In the genomic region with DNA sequence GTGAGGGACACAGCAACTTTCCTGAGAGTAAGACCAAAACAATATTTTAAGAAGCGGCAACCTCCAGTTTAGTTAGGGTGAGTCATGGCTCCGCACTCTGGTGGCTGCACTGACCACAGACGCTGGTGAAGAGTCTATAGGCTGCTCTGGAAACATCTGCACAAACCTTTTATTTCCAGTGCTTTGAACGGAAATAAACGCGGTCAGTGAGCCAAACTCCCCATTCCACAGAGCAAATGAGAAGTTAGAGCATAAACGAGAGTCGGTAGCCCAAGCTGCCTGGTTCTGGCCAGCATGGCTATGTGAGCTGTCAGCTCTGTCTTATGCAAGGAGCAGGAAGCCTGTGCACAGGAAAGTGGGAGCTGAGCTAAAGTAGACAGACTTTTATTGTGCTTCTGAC, we compare ENCODE assay signal across 9 mouse cellular contexts. TPM values are rescaled to one million over a fixed set of nuclear protein-coding genes. Genes with fewer than 3 reads are reported as not detected.
DNase-seq lines count a peak whose midpoint lies in the region; ATAC-seq lines count a peak whose summit lies in the region.
"Had no signal": no experiment of that assay in that cellular context is flagged by ENCODE, and none has a peak within 500 bp of the region (broad histone marks: within the 10 kb centered on the region; RNA-seq: fewer than 3 reads in every experiment).

No protein-coding gene starts in this region.

- H3K9me3 ChIP-seq in liver, embryonic 15.5 days (replicated peaks), result no peaks in the 10 kb centered on the region
- H3K9me3 ChIP-seq in forebrain, embryonic 13.5 days (replicated peaks), result no peaks in the 10 kb centered on the region
- no peaks in the 10 kb centered on the region for H3K9me3 ChIP-seq in hindbrain, embryonic 13.5 days
- H3K9me3 ChIP-seq: neural tube, embryonic 12.5 days had no signal

- no peak overlapping the region for H3K4me3 ChIP-seq in liver, embryonic 15.5 days (replicated peaks)
- H3K4me3 ChIP-seq in forebrain, embryonic 13.5 days, result no peak overlapping the region
- H3K4me3 ChIP-seq in hindbrain, embryonic 13.5 days, result no peak overlapping the region
- H3K4me3 ChIP-seq: layer of hippocampus, adult 2 months; neural tube, embryonic 12.5 days had no signal

- DNase-seq in 416B (ENCODE audit: low read depth) (peak; percentile 93), NIH3T3 (ENCODE audit: low read depth) (peak; percentile 55)
- peak; percentile 12 to 26 for DNase-seq in heart, postnatal 10 days
- DNase-seq in urinary bladder, adult 18-20 months (ENCODE audit: low spot score in 2 of 2), result no peak

- peaks cover 7% of the 10 kb centered on the region; the same call in 1 of the 2 replicates for H3K4me1 ChIP-seq in liver, embryonic 15.5 days (replicated peaks)
- no peaks in the 10 kb centered on the region for H3K4me1 ChIP-seq in forebrain, embryonic 13.5 days
- no peaks in the 10 kb centered on the region for H3K4me1 ChIP-seq in hindbrain, embryonic 13.5 days (replicated peaks)
- H3K4me1 ChIP-seq: neural tube, embryonic 12.5 days had no signal

- H3K9ac ChIP-seq in liver, embryonic 15.5 days, result no peak overlapping the region
- H3K9ac ChIP-seq in forebrain, embryonic 13.5 days, result no peak overlapping the region
- no peak overlapping the region for H3K9ac ChIP-seq in hindbrain, embryonic 13.5 days
- H3K9ac ChIP-seq: neural tube, embryonic 12.5 days had no signal

- no peak for ATAC-seq in liver, embryonic 15.5 days (ENCODE audit: insufficient read depth)
- no peak for ATAC-seq in forebrain, embryonic 13.5 days
- no peak for ATAC-seq in hindbrain, embryonic 13.5 days (ENCODE audit: low FRiP score)

- H3K4me2 ChIP-seq in liver, embryonic 15.5 days, result peak overlapping the region; percentile 12; the same call in 1 of the 2 replicates
- H3K4me2 ChIP-seq in forebrain, embryonic 13.5 days, result no peak overlapping the region
- no peak overlapping the region for H3K4me2 ChIP-seq in hindbrain, embryonic 13.5 days
- H3K4me2 ChIP-seq: neural tube, embryonic 12.5 days had no signal

- H3K27ac ChIP-seq in liver, embryonic 15.5 days (replicated peaks), result no peak overlapping the region
- no peak overlapping the region for H3K27ac ChIP-seq in forebrain, embryonic 13.5 days
- no peak overlapping the region for H3K27ac ChIP-seq in hindbrain, embryonic 13.5 days
- H3K27ac ChIP-seq: layer of hippocampus, adult 2 months; neural tube, embryonic 12.5 days had no signal

- no peaks in the 10 kb centered on the region for H3K27me3 ChIP-seq in liver, embryonic 15.5 days
- H3K27me3 ChIP-seq in forebrain, embryonic 13.5 days, result no peaks in the 10 kb centered on the region
- H3K27me3 ChIP-seq in hindbrain, embryonic 13.5 days, result no peaks in the 10 kb centered on the region
- H3K27me3 ChIP-seq: neural tube, embryonic 12.5 days had no signal

- intact Hi-C loops in heart, postnatal 10 days (cut with DNase I), result no loop called here

- WGBS in liver, embryonic 15.5 days (ENCODE audit: insufficient replicate concordance), result 4% methylated on average over 8 of the region's 8 CpGs
- WGBS in forebrain, embryonic 13.5 days, result 44% methylated on average over 8 of the region's 8 CpGs
- 68% methylated on average over 8 of the region's 8 CpGs for WGBS in hindbrain, embryonic 13.5 days

- no peaks in the 10 kb centered on the region for H3K36me3 ChIP-seq in liver, embryonic 15.5 days (replicated peaks)
- H3K36me3 ChIP-seq in forebrain, embryonic 13.5 days (ENCODE audit: poor library complexity, severe bottlenecking), result no peaks in the 10 kb centered on the region
- no peaks in the 10 kb centered on the region for H3K36me3 ChIP-seq in hindbrain, embryonic 13.5 days
- H3K36me3 ChIP-seq: neural tube, embryonic 12.5 days had no signal

RNA-seq across cellular contexts. Expression of a gene that starts 1.9 kb away (rescaled TPM):
- 10 to 100 TPM; 50.2 to 54.0 TPM for total RNA-seq in heart, postnatal 10 days (2021)
- 30.7 and 32.0 TPM in 2 replicates for polyA plus RNA-seq in liver, embryonic 15.5 days (2015; fragmentation: Nextera tagmentation; extraction: Ambion mirVana)
- polyA plus RNA-seq in forebrain, embryonic 13.5 days (2015; fragmentation: Nextera tagmentation; extraction: Ambion mirVana), result 4.5 and 4.6 TPM in 2 replicates
- 17.2 and 19.1 TPM in 2 replicates for polyA plus RNA-seq in hindbrain, embryonic 13.5 days (2015; fragmentation: Nextera tagmentation; extraction: Ambion mirVana)

Comparison
In these comparisons a context has a peak if more than half of its experiments do, and no peak if none do; other contexts are left out.
1. DNase-seq: peak in 416B (single experiment), NIH3T3 (single experiment) and heart, postnatal 10 days (2 of 2); none in urinary bladder, adult 18-20 months (0 of 2).